In genomic region chr8:110847171-110847549, GRCm38 (mm10) we compare ENCODE assay signal across 8 mouse cellular contexts. TPM values are rescaled to one million over a fixed set of nuclear protein-coding genes. Genes with fewer than 3 reads are reported as not detected.
A peak's percentile ranks its signal among the peaks of the same experiment; 100 is the strongest.
DNase-seq lines count a peak whose midpoint lies in the region; ATAC-seq and TF ChIP-seq lines count a peak whose summit lies in the region.

No protein-coding gene starts in this region.

- H3K4me2 ChIP-seq in heart, embryonic 13.5 days = peak overlapping the region; percentile 80

- H3K9me3 ChIP-seq in heart, embryonic 13.5 days = no peaks in the 10 kb centered on the region
- H3K9me3 ChIP-seq in G1E (replicated peaks) = no peaks in the 10 kb centered on the region
- H3K9me3 ChIP-seq in hindbrain, embryonic 10.5 days = no peaks in the 10 kb centered on the region
- H3K9me3 ChIP-seq in megakaryocyte, embryonic 14.5 days = no peaks in the 10 kb centered on the region

- 2% methylated on average over 13 of the region's 13 CpGs for WGBS in heart, embryonic 13.5 days
- WGBS in hindbrain, embryonic 10.5 days = 1% methylated on average over 13 of the region's 13 CpGs

- peak; percentile 42; the same call in 1 of the 2 replicates for ATAC-seq in heart, embryonic 13.5 days (ENCODE audit: extremely low read depth, insufficient number of reproducible peaks, low FRiP score, low TSS enrichment)
- ATAC-seq in G1E (ENCODE audit: extremely low read depth, insufficient number of reproducible peaks, low FRiP score, poor library complexity, severe bottlenecking) = no peak

- H3K27me3 ChIP-seq in heart, embryonic 13.5 days (replicated peaks) = no peaks in the 10 kb centered on the region
- no peaks in the 10 kb centered on the region for H3K27me3 ChIP-seq in G1E (ENCODE audit: insufficient read depth, low read length)
- H3K27me3 ChIP-seq in hindbrain, embryonic 10.5 days (ENCODE audit: insufficient read depth, poor library complexity, severe bottlenecking) = no peaks in the 10 kb centered on the region
- H3K27me3 ChIP-seq in megakaryocyte, embryonic 14.5 days (replicated peaks) = no peaks in the 10 kb centered on the region

- peaks cover 35% of the 10 kb centered on the region for H3K4me1 ChIP-seq in heart, embryonic 13.5 days
- peaks cover 33% of the 10 kb centered on the region for H3K4me1 ChIP-seq in G1E (ENCODE audit: insufficient read depth, low read depth, low read length)
- peaks cover 20% of the 10 kb centered on the region for H3K4me1 ChIP-seq in hindbrain, embryonic 10.5 days (replicated peaks)
- peaks cover 44% of the 10 kb centered on the region for H3K4me1 ChIP-seq in megakaryocyte, embryonic 14.5 days

- H3K36me3 ChIP-seq in heart, embryonic 13.5 days = peaks cover 56% of the 10 kb centered on the region
- peaks cover 62% of the 10 kb centered on the region for H3K36me3 ChIP-seq in G1E (replicated peaks)
- H3K36me3 ChIP-seq in hindbrain, embryonic 10.5 days = peaks cover 53% of the 10 kb centered on the region
- peaks cover 64% of the 10 kb centered on the region for H3K36me3 ChIP-seq in megakaryocyte, embryonic 14.5 days (replicated peaks; ENCODE audit: low read length)

- peak overlapping the region; percentile 72 for H3K4me3 ChIP-seq in heart, embryonic 13.5 days
- peak overlapping the region; percentile 94 for H3K4me3 ChIP-seq in G1E (ENCODE audit: low read depth, low read length)
- H3K4me3 ChIP-seq in hindbrain, embryonic 10.5 days = peak overlapping the region; percentile 89
- H3K4me3 ChIP-seq in megakaryocyte, embryonic 14.5 days (replicated peaks) = peak overlapping the region; percentile 99

- DNase-seq in heart, adult 18-20 months = no peak
- DNase-seq in G1E (ENCODE audit: low spot score) (no peak), adipocyte (ENCODE audit: low spot score) (no peak)
- DNase-seq in hindbrain, embryonic 10.5 days (ENCODE audit: low spot score) = no peak
- DNase-seq in thymus, postnatal 25 days = no peak
- no peak for DNase-seq in kidney, postnatal 4 days

- H3K9ac ChIP-seq in heart, embryonic 13.5 days = peak overlapping the region; percentile 86

- no peak for TF ChIP-seq CTCF in G1E (IDR thresholded peaks at IDR 0.05; ENCODE audit: low read depth, low read length)

- H3K27ac ChIP-seq in heart, embryonic 13.5 days (replicated peaks) = peak overlapping the region; percentile 89
- H3K27ac ChIP-seq in hindbrain, embryonic 10.5 days = peak overlapping the region; percentile 97

RNA-seq across cellular contexts. Expression of gene Sf3b3, which starts 0.6 kb away (rescaled TPM):
- 76.9 and 81.2 TPM in 2 replicates for polyA plus RNA-seq in heart, embryonic 13.5 days (2015; fragmentation: Nextera tagmentation; extraction: Ambion mirVana)
- 10 to 100 TPM; 36.7 to 37.5 TPM for total RNA-seq in heart, adult 18-20 months (2021)
- total RNA-seq in G1E (2014; fragmentation: Nextera tagmentation) (173 and 176 TPM in 2 replicates), G1E (2017) (192 and 201 TPM in 2 replicates)
- 10.1 and 13.6 TPM in 2 replicates for polyA plus RNA-seq in G1E (2012)
- polyA plus RNA-seq in hindbrain, embryonic 10.5 days (2016; fragmentation: Nextera tagmentation; extraction: Ambion mirVana) = 185 and 217 TPM in 2 replicates
- 3.4 TPM in 1 of 2 replicates, not detected in the other for polyA plus RNA-seq in megakaryocyte, embryonic 14.5 days (2012; ENCODE audit: insufficient read depth, low replicate concordance)

RNA-seq across cellular contexts. Expression of gene Cog4, which starts 0.8 kb away (rescaled TPM):
- polyA plus RNA-seq in heart, embryonic 13.5 days (2015; fragmentation: Nextera tagmentation; extraction: Ambion mirVana) = 55.8 and 63.9 TPM in 2 replicates
- 10 to 100 TPM; 69.4 to 74.8 TPM for total RNA-seq in heart, adult 18-20 months (2021)
- 24.1 and 32.8 TPM in 2 replicates for total RNA-seq in G1E (2014; fragmentation: Nextera tagmentation)
- total RNA-seq in G1E (2017) = 45.6 and 46.3 TPM in 2 replicates
- 17.7 and 20.2 TPM in 2 replicates for polyA plus RNA-seq in G1E (2012)
- 70.0 and 75.6 TPM in 2 replicates for polyA plus RNA-seq in hindbrain, embryonic 10.5 days (2016; fragmentation: Nextera tagmentation; extraction: Ambion mirVana)
- polyA plus RNA-seq in megakaryocyte, embryonic 14.5 days (2012; ENCODE audit: insufficient read depth, low replicate concordance) = 0.61 and 14.0 TPM in 2 replicates

RNA-seq across cellular contexts. Expression of gene Il34, which starts 41.4 kb away (rescaled TPM):
- 0.17 and 0.27 TPM in 2 replicates for polyA plus RNA-seq in heart, embryonic 13.5 days (2015; fragmentation: Nextera tagmentation; extraction: Ambion mirVana)
- total RNA-seq in heart, adult 18-20 months (2021) = 1 to 10 TPM; 3.9 to 5.1 TPM
- total RNA-seq in G1E (2014; fragmentation: Nextera tagmentation) (not detected in 2 replicates), G1E (2017) (not detected in 2 replicates)
- polyA plus RNA-seq in G1E (2012) = not detected in 2 replicates
- polyA plus RNA-seq in hindbrain, embryonic 10.5 days (2016; fragmentation: Nextera tagmentation; extraction: Ambion mirVana) = 0.37 TPM in 1 of 2 replicates, not detected in the other
- polyA plus RNA-seq in megakaryocyte, embryonic 14.5 days (2012; ENCODE audit: insufficient read depth, low replicate concordance) = 3.7 and 20.1 TPM in 2 replicates

RNA-seq across cellular contexts. Expression of gene Fuk, which starts 55.1 kb away (rescaled TPM):
- 6.8 and 7.1 TPM in 2 replicates for polyA plus RNA-seq in heart, embryonic 13.5 days (2015; fragmentation: Nextera tagmentation; extraction: Ambion mirVana)
- 1 to 10 TPM; 5.2 to 5.5 TPM for total RNA-seq in heart, adult 18-20 months (2021)
- total RNA-seq in G1E (2014; fragmentation: Nextera tagmentation) = 6.8 and 7.1 TPM in 2 replicates
- 8.9 and 9.8 TPM in 2 replicates for total RNA-seq in G1E (2017)
- polyA plus RNA-seq in G1E (2012) = 15.6 and 17.5 TPM in 2 replicates
- polyA plus RNA-seq in hindbrain, embryonic 10.5 days (2016; fragmentation: Nextera tagmentation; extraction: Ambion mirVana) = 11.3 and 12.4 TPM in 2 replicates
- 1.6 and 3.3 TPM in 2 replicates for polyA plus RNA-seq in megakaryocyte, embryonic 14.5 days (2012; ENCODE audit: insufficient read depth, low replicate concordance)
